Mouse (Mus musculus) testis, adult 2 months (tissue): ENCODE results near the gene Arhgef11.

Experiments
- CTCF ChIP-seq: fragments of 200-500 bp; IDR thresholded peaks from 2 replicates; pipeline ENCODE4 v1.5.1; 2012; ENCODE audit warnings: low read depth, mild to moderate bottlenecking, inconsistent platforms, low read length, moderate library complexity; ENCODE audit not compliant: control insufficient read depth, insufficient read depth, insufficient replicate concordance
- POLR2A ChIP-seq: fragments of 200-500 bp; IDR thresholded peaks from 2 replicates; pipeline ENCODE4 v1.6.1; 2012; ENCODE audit warnings: low read depth, mild to moderate bottlenecking, inconsistent platforms, low read length, moderate library complexity; ENCODE audit not compliant: control insufficient read depth

DNA sequence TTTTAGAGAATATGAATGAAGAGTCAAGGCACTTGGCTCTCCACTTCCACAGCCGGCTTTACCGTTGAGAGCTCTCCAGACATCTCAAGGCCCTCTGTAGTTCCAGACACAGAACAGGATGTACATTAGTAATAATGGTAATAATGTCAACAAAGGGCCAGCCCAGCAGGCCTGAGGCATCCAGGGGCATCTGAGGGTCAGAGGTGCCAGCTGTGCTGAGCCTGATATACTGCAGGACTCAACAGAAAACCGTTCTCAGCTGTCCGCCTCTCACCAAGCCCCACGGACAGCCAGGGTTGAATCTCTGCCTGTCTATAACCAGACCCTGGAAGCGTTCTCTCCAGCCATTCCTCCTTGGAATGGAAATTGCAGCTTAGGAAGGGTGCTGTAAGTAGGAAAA is 107.2 kb downstream of the Arhgef11 start:
- TF ChIP-seq CTCF (no peak), POLR2A (no peak)
